Mouse (Mus musculus) adrenal gland, postnatal 25 days (tissue): ENCODE data around the gene Tas2r109. TPM values are rescaled to one million over a fixed set of nuclear protein-coding genes. Genes with fewer than 3 reads are reported as not detected.
"Not testable (repeated sequence)": the region's sequence is repeated elsewhere in the genome, so short reads cannot be mapped to it uniquely, and the experiment has no call there.

Experiments
- DNase-seq: peaks from one replicate; pipeline ENCODE4 v3.0.0; 2021; ENCODE audit warnings: mixed read lengths
- long read RNA-seq: library from polyadenylated mRNA; stranded (forward); transcript quantifications from one replicate; pipeline ENCODE4 v2.0.0, GENCODE M21; 2021
- total RNA-seq: library from RNA; stranded (reverse); gene quantifications from 2 replicates; pipeline ENCODE4 v1.2.3, GENCODE M21; 2021

Gene Tas2r109
- total RNA-seq = not detected in 2 replicates
- long read RNA-seq = 0 reads

- no peak for DNase-seq
Measured at GRCm38 (mm10) chr6:132980865-132981264, at the start of gene Tas2r109. Tas2r109 (minus strand) TSS chr6:132980965.

- DNase-seq = no peak
Measured at GRCm38 (mm10) chr6:132957819-132958218, 22.9 kb downstream of the Tas2r109 start, which contains the start of gene Tas2r131. Tas2r131 (minus strand) TSS chr6:132957919.

- DNase-seq = no peak
Measured at GRCm38 (mm10) chr6:132950802-132951201, 30.0 kb downstream of the Tas2r109 start, which contains the start of gene Tas2r129. Tas2r129 (plus strand) TSS chr6:132951102.

DNA sequence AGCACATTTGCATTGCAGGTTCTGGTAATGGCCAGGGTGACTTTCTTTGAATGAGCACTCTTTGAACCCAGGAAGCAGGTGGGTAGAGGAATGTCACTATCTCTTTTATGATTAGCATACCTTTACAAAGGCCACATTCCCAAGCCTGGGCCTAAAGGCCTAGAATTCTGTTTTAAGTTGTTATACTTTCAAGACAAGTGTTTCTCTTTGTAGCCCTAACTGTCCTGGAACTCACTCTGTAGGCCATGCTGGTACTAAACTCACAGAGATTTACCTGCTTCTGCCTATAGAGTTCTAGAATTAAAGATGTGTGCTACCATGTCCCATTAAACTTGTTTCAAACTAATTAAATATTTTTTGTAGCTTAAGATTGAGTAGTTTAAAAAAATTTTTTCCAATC is 39.4 kb downstream of the Tas2r109 start:
- not testable (repeated sequence) for DNase-seq

Other genes with a start within 250 kb of the Tas2r109 start
- gene Tas2r115, start 242.9 kb downstream of the Tas2r109 start, total RNA-seq = not detected in 2 replicates
- gene Tas2r124, start 226.2 kb downstream of the Tas2r109 start, total RNA-seq = not detected in 2 replicates
- gene Tas2r102, start 218.8 kb downstream of the Tas2r109 start, total RNA-seq = not detected in 2 replicates
- not detected in 2 replicates for gene Tas2r136, start 202.8 kb downstream of the Tas2r109 start, total RNA-seq
- gene Tas2r117, start 178.1 kb downstream of the Tas2r109 start, total RNA-seq = not detected in 2 replicates
- not detected in 2 replicates for gene Tas2r123, start 133.8 kb downstream of the Tas2r109 start, total RNA-seq
- not detected in 2 replicates for gene Tas2r116, start 125.5 kb downstream of the Tas2r109 start, total RNA-seq
- gene Tas2r110, start 113.0 kb downstream of the Tas2r109 start, total RNA-seq = not detected in 2 replicates
- not detected in 2 replicates for gene Tas2r113, start 88.0 kb downstream of the Tas2r109 start, total RNA-seq
- gene Tas2r125, start 71.3 kb downstream of the Tas2r109 start, total RNA-seq = not detected in 2 replicates
- gene Tas2r129, start 29.9 kb downstream of the Tas2r109 start, total RNA-seq = not detected in 2 replicates
- gene Tas2r131, start 23.0 kb downstream of the Tas2r109 start, total RNA-seq = not detected in 2 replicates
- gene Tas2r103, start 56.1 kb upstream of the Tas2r109 start, total RNA-seq = not detected in 2 replicates
- not detected in 2 replicates for gene Tas2r140, start 74.9 kb upstream of the Tas2r109 start, total RNA-seq
- gene Smim10l1, start 123.9 kb upstream of the Tas2r109 start, total RNA-seq = 96.7 and 115 TPM in 2 replicates